Mouse (Mus musculus) urinary bladder, postnatal 4 days (tissue): Measurements from ENCODE around the gene Pla1a.

Experiments used
- DNase-seq, 2 experiments: peaks; one replicate each; pipeline ENCODE4 v3.0.0; 2021 to 2022; ENCODE audit warnings: low spot score in 2 of 2

Pla1a gene

GRCm38 (mm10) chr16:38389284-38389893, 43.6 kb downstream of the Pla1a start:
- DNase-seq, result no peak

GRCm38 (mm10) chr16:38388757-38389156, 44.2 kb downstream of the Pla1a start:
- no peak for DNase-seq

- no peak for DNase-seq
These were observed 45.6 kb downstream of the Pla1a start for GRCm38 (mm10) chr16:38387389-38387788.

GRCm38 (mm10) chr16:38385700-38386099, 47.2 kb downstream of the Pla1a start:
- DNase-seq, result no peak

- DNase-seq, result no peak
These were observed 47.7 kb downstream of the Pla1a start for GRCm38 (mm10) chr16:38385184-38385634.

GRCm38 (mm10) chr16:38383683-38384082, 49.3 kb downstream of the Pla1a start:
- DNase-seq, result no peak

- no peak for DNase-seq
These were observed 53.0 kb downstream of the Pla1a start for GRCm38 (mm10) chr16:38379926-38380325.

- DNase-seq, result no peak
These were observed 53.5 kb downstream of the Pla1a start for GRCm38 (mm10) chr16:38379493-38379892.

- no peak for DNase-seq
These were observed 53.9 kb downstream of the Pla1a start for GRCm38 (mm10) chr16:38379088-38379487.

- no peak for DNase-seq
These were observed 54.4 kb downstream of the Pla1a start for GRCm38 (mm10) chr16:38378591-38378990.

GRCm38 (mm10) chr16:38377546-38377945, 55.4 kb downstream of the Pla1a start:
- no peak for DNase-seq

- no peak for DNase-seq
These were observed 56.1 kb downstream of the Pla1a start for GRCm38 (mm10) chr16:38376841-38377249.

- no peak for DNase-seq
These were observed 56.6 kb downstream of the Pla1a start for GRCm38 (mm10) chr16:38376163-38376840.

GRCm38 (mm10) chr16:38375182-38375581, 57.8 kb downstream of the Pla1a start:
- no peak for DNase-seq

- no peak for DNase-seq
These were observed 58.4 kb downstream of the Pla1a start for GRCm38 (mm10) chr16:38374379-38375140.

GRCm38 (mm10) chr16:38373941-38374340, 59.0 kb downstream of the Pla1a start:
- DNase-seq, result no peak

- DNase-seq, result no peak
These were observed 59.5 kb downstream of the Pla1a start for GRCm38 (mm10) chr16:38373439-38373838.

GRCm38 (mm10) chr16:38372876-38373275, 60.1 kb downstream of the Pla1a start:
- DNase-seq, result no peak

- DNase-seq, result no peak
These were observed 61.1 kb downstream of the Pla1a start for GRCm38 (mm10) chr16:38371705-38372296.

- no peak for DNase-seq
These were observed 62.1 kb downstream of the Pla1a start for GRCm38 (mm10) chr16:38370633-38371374.

GRCm38 (mm10) chr16:38369992-38370484, 62.9 kb downstream of the Pla1a start:
- DNase-seq, result no peak
